ENCODE assay signal across 23 mouse cellular contexts in the genomic region with DNA sequence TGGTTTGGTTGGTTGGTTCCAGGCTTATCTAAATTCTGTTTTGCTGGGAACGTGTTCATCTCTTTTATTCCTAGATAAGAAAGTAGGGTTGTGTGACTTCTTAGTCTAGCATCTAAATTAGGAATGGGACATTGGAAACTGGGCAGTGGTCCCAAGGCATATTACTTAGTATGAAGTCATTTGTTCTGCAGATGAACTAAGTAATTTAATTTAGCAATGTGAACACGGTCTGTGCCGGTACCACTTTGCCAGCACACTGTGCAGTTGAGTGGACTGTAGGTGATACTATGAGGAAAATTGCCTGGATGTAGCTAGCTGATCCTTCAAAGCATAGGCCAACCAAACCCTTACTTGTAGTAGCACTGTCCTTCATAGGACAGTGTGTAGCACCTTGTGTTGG. TPM values are rescaled to one million over a fixed set of nuclear protein-coding genes. Genes with fewer than 3 reads are reported as not detected.
"Had no signal": no experiment of that assay in that cellular context is flagged by ENCODE, and none has a peak within 500 bp of the region (broad histone marks: within the 10 kb centered on the region; RNA-seq: fewer than 3 reads in every experiment).

No protein-coding gene starts in this region.

- H3K27me3 ChIP-seq: limb, embryonic 12.5 days; limb, embryonic 15.5 days; midbrain, embryonic 12.5 days; midbrain, embryonic 15.5 days; neural tube, embryonic 12.5 days; neural tube, embryonic 15.5 days had no signal

- H3K27ac ChIP-seq: limb, embryonic 12.5 days; limb, embryonic 15.5 days; liver, embryonic 14.5 days; macrophage; midbrain, embryonic 12.5 days; midbrain, embryonic 15.5 days; neural tube, embryonic 12.5 days; neural tube, embryonic 15.5 days; stomach, postnatal 0 days had no signal

- ATAC-seq: liver, postnatal 0 days; lung, postnatal 0 days; midbrain, embryonic 15.5 days had no signal

- H3K4me1 ChIP-seq: limb, embryonic 12.5 days; limb, embryonic 15.5 days; midbrain, embryonic 12.5 days; midbrain, embryonic 15.5 days; neural tube, embryonic 12.5 days; neural tube, embryonic 15.5 days had no signal

- H3K9me3 ChIP-seq: limb, embryonic 12.5 days; limb, embryonic 15.5 days; midbrain, embryonic 12.5 days; midbrain, embryonic 15.5 days; neural tube, embryonic 12.5 days; neural tube, embryonic 15.5 days had no signal

- H3K4me3 ChIP-seq: limb, embryonic 12.5 days; limb, embryonic 15.5 days; midbrain, embryonic 12.5 days; midbrain, embryonic 15.5 days; neural tube, embryonic 12.5 days; neural tube, embryonic 15.5 days had no signal

- H3K9ac ChIP-seq: limb, embryonic 12.5 days; limb, embryonic 15.5 days; liver, embryonic 14.5 days; liver, postnatal 0 days; lung, embryonic 14.5 days; midbrain, embryonic 12.5 days; midbrain, embryonic 15.5 days; neural tube, embryonic 12.5 days; neural tube, embryonic 15.5 days had no signal

- DNase-seq: kidney, postnatal 14 days; kidney, postnatal 4 days; left cerebral cortex, postnatal 4 days; liver, postnatal 0 days; lung, embryonic 14.5 days; right cerebral cortex, adult 18-20 months; right cerebral cortex, postnatal 14 days; right cerebral cortex, postnatal 4 days; thymus, adult 2 months; thymus, postnatal 14 days; thymus, postnatal 4 days had no signal

- H3K4me2 ChIP-seq: limb, embryonic 12.5 days; limb, embryonic 15.5 days; liver, embryonic 11.5 days; lung, embryonic 14.5 days; midbrain, embryonic 12.5 days; midbrain, embryonic 15.5 days; neural tube, embryonic 12.5 days; neural tube, embryonic 15.5 days had no signal

RNA-seq across cellular contexts. Expression of gene Tmprss5, which starts 4.2 kb away (rescaled TPM):
- total RNA-seq: megakaryocyte, adult 5-6 weeks had no signal
- polyA plus RNA-seq: limb, embryonic 12.5 days; liver, embryonic 11.5 days; liver, postnatal 0 days; macrophage had no signal
